Mouse (Mus musculus): ENCODE results near the gene Vmn2r29. TPM values are rescaled to one million over a fixed set of nuclear protein-coding genes. Genes with fewer than 3 reads are reported as not detected.
A peak's percentile ranks its signal among the peaks of the same experiment; 100 is the strongest.
"Not testable (repeated sequence)": the region's sequence is repeated elsewhere in the genome, so short reads cannot be mapped to it uniquely, and the experiment has no call there.

Gene Vmn2r29
- polyA plus RNA-seq (2012; rRNA removed), result 3.8 and 4.3 TPM in 2 replicates

DNA sequence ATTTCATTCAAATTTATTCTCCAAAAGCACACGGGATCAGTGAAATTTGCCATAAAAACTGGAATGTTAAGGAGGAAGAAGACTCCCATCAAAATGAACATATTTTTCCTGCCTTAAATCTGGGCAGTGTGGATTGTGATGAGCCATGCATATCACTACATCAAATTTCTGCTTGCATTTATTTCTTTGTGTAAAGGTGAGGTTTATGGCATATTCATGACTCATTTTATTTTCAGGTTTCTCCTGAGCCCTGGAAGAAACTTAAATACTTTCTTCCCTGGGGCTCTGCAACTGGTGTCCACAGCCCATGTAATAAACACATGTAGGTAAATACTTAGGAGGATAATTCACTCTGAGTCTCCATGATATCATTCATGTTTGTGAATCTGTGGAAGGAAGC, at the start of gene Vmn2r29:
TSS of gene Vmn2r29 (minus strand) at position 101 of the 400 bp plus-strand sequence.
- DNase-seq (ENCODE audit: extremely low spot score in 1 of 2, low spot score in 1 of 2), result not testable (repeated sequence)

DNA sequence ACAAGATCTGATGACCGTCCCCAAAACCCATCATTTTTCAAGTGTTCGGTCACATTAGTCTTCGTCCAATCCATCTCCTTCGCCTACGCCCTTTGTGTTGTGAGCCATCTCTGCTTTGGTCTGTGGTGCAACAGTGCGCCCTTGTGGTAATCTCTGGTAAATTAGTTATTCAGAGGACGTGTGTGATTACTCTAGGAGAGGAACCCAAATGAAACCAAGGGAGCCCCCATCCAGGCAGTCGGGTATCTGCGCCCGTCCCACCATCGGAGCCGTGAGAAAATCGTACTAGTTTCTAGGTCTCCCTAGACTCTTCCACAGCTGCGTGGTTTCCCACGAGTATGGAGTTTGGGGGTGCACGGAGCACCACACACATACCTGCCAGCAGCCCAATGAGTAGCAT, 48.5 kb upstream of the Vmn2r29 start:
- peak; percentile 28 to 77 for DNase-seq (ENCODE audit: extremely low spot score in 1 of 2, low spot score in 1 of 2)

DNA sequence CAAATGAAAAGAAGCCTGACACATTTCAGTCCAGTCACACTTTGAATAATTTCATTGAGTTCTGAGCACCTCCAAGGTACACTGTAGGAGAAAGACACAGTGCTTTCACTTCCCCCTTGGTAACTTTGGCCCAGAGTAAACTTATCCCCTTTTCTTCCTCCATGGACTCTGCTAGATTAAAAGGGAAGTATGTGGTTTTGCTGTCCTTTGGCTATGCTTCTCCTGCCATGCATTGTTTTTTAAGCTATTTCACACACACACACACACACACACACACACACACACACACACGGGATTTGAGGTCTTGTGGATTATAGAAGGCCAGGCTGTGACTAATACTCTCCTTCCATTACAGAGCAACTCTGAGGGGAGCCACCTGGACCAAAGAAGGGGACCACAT, 34.3 kb upstream of the Vmn2r29 start:
- DNase-seq (ENCODE audit: extremely low spot score in 1 of 2, low spot score in 1 of 2), result no peak

DNA sequence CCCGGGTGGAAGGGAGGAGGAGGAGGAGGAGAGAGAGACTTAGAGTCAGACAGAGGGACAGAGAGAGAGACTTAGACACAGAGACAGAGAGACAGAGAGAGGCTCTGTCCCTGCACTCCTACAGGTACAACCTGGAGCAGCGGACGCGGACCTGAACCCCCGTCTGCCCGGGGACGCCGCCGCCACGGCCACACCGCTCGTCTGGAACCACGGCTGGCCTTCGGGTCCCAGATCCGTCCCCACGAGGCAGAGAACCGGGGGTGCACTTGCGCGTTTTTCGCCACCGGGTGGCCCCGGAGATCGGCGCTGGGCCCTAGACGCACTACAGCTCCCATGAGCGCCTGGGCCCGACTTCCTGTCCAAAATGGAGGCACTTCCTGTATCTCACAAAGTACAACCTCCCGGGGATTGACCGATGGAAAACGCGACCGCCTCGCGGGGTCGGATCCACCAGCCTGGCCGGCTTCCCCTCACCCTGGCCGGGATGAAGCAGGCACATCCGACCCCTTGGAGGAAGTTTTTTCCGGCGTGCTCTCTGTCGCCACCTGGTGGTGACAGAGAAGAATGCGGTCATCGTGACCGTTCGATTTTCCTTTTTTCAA, 30.9 kb upstream of the Vmn2r29 start, which contains the start of gene Gm45844:
TSS of gene Gm45844 (minus strand) at position 324 of the 602 bp plus-strand sequence.
- peak; percentile 87 to 92 for DNase-seq (ENCODE audit: extremely low spot score in 1 of 2, low spot score in 1 of 2)

DNA sequence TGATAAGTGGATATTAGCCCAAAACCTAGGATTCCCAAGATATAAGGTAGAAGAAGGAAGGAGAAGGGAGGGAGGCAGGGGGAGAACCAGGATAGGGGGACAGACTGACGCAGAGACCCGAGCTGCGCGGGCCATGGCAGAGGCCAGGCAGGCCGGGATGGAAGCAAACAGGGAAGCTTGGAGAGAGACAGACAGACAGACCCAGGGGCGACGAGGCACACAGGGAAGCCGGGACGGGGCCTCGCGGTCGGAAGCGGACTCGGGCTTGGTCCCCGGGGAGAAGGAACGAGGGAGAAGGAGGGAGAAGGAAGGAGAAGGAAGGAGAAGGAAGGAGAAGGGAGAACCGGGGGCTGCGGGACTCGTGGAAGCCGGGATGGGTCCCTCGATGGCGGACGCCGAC, 30.4 kb upstream of the Vmn2r29 start:
- not testable (repeated sequence) for DNase-seq (ENCODE audit: extremely low spot score in 1 of 2, low spot score in 1 of 2)

DNA sequence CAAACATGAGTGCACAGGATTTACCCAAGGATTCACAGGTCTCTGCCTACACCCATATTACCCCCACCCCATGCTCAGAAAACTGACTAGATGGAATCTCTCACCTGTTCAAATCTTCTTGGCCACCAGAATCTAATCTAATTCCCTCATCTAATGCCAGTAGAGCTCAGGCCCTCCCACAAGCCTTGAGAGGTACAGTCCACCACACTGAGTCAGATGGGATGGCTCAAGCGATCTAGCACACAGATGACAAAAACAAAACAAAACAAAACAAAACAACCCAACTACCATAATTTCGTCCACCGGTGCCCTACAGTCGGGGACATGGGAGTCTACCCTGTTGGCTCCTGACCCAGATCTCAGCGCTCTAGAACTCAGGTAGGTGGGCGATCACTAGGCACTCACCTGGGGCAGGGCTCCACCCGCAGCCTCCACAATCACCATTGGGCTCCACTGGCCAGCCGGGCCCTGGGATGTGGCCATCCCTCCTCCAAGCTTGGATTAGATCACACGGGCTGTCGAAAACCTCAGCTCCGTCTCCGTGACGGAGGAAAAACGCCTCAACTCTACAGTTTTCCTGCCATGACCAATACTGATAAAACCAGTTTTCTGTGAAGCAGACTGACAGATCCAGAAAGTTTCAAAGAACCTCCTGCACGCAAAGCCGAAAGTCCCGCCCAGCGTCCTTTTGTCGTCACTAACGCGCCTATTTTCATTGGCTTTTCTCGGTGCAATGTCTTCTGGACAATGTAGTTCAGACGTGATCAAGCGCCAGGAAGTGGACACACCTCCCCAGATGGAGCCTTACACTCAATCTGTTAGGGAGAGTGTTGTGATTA, 37.6 kb downstream of the Vmn2r29 start, which contains the start of gene Zfp772:
TSS of gene Zfp772 (minus strand) at position 686 of the 839 bp plus-strand sequence.
- DNase-seq (ENCODE audit: extremely low spot score in 1 of 2, low spot score in 1 of 2), result peak; percentile 31 to 62

DNA sequence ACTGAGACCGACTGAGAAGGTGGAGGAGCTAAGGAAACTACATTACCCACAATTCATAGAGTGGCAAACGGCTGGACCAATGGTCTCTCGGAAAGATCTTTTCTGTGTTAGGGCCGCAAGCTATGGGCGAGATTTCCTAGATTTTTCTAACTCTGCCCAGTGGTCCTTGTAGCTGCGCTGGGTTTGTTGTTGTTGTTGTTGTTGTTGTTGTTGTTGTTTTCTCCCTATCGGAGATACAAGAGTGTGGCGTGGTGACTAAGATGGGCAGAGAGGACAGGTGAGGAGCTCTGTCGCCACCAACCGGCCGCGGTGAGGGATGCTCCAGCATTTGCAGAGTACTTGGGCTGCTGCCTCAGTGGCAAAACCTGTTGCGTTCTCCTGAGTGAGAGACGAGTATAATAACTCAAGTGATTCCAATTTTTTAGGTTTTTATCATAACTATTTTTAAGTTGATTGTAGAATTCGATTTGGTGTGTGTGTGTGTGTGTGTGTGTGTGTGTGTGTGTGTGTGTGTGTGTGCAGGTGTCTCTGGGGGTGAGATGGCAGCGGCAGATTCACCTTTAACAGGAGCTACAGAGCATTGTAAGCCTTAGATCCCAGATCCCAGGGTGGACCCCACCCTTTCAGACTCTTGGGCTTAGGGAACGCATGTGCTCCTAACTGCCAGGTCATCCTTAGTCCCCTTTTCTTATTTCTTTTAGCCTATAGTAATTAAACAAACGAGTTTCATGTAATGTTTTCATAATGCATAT, 58.8 kb downstream of the Vmn2r29 start:
- peak; percentile 65 to 86 for DNase-seq (ENCODE audit: extremely low spot score in 1 of 2, low spot score in 1 of 2)

DNA sequence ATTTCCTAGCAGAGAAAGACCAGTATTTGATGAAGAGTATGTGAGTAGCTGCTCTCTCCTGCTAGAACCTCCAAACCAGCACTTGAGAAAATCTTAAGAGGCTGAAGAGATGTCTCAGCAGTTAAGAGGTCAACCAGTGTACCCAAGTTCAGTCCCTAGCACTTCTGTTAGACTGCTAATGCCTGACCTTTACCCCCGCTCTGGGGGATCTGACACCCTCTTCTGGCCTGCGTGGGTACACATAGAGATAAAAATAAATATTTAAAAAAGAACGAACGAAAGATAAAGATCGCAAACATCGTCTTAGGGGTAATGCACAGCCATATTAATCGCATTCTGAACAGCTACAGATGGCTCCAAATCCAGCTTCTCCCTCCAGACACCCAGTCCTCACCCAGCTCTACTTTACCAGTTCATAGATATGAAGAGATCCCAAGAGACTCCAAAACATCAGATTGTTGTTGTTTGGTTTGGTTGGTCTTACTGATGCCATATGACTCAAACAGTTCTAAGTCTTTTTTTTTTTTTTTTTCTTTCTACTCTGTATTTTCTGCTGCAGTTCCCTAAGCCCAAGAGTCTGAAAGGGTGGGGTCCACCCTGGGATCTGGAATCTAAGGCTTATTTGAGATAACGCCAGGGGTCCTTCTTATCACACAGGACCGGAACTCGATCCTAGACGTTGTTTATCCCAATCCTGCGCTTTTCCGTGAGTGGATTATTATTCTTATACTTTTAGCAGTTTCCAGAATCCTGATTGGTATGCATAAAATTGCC, 59.5 kb downstream of the Vmn2r29 start:
- DNase-seq (ENCODE audit: extremely low spot score in 1 of 2, low spot score in 1 of 2), result no peak

DNA sequence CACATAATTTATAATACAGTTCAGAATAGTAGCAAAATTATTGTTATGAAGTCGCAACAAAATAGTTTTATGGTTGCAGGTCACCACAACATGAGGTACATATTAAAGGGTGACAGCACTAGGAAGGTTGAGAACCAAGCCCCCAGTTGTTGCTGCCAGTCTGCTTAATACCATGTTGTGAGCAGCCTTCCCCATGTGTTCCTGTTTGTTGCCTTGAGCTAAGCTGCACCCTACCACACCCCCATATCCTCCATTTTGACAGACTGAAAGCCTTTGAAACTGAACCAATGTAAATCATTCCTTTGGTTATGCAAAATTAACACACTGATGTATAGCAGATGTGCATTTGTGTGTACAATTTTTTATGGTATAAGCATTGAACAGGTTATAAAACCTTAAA, 61.2 kb downstream of the Vmn2r29 start:
- no peak for DNase-seq (ENCODE audit: extremely low spot score in 1 of 2, low spot score in 1 of 2)

Other genes starting within 250 kb of the Vmn2r29 start
- gene Zfp954, start 125.8 kb downstream of the Vmn2r29 start, polyA plus RNA-seq (2012; rRNA removed), result 13.5 and 14.8 TPM in 2 replicates
- 1.5 and 1.7 TPM in 2 replicates for gene Zfp773, start 110.6 kb downstream of the Vmn2r29 start, polyA plus RNA-seq (2012; rRNA removed)
- gene Zfp418, start 76.0 kb downstream of the Vmn2r29 start, polyA plus RNA-seq (2012; rRNA removed), result 2.2 and 2.6 TPM in 2 replicates
- 15.8 and 18.1 TPM in 2 replicates for gene Zfp772, start 37.3 kb downstream of the Vmn2r29 start, polyA plus RNA-seq (2012; rRNA removed)
- 8.2 and 9.9 TPM in 2 replicates for gene Gm45844, start 31.0 kb upstream of the Vmn2r29 start, polyA plus RNA-seq (2012; rRNA removed)
- 97.8 and 100 TPM in 2 replicates for gene Clcn4, start 53.5 kb upstream of the Vmn2r29 start, polyA plus RNA-seq (2012; rRNA removed)
- gene Vmn2r30, start 90.3 kb upstream of the Vmn2r29 start, polyA plus RNA-seq (2012; rRNA removed), result not detected in 2 replicates
- not detected in 2 replicates for gene Gm45783, start 127.2 kb upstream of the Vmn2r29 start, polyA plus RNA-seq (2012; rRNA removed)
- gene Vmn2r31, start 152.4 kb upstream of the Vmn2r29 start, polyA plus RNA-seq (2012; rRNA removed), result not detected in 2 replicates
- gene Vmn2r32, start 232.7 kb upstream of the Vmn2r29 start, polyA plus RNA-seq (2012; rRNA removed), result not detected in 2 replicates